Mouse (Mus musculus): ENCODE measurements around the gene Txnrd2. TPM values are rescaled to one million over a fixed set of nuclear protein-coding genes. Genes with fewer than 3 reads are reported as not detected.

The Txnrd2 gene
- polyA plus RNA-seq, 1 experiment from 2014 or later = 22.0 TPM

GRCm38 (mm10) chr16:18411802-18412476 lies 14.2 kb upstream of the Txnrd2 start:
- no peak for ATAC-seq (ENCODE audit: low read depth)
- no peak overlapping the region for H3K4me3 ChIP-seq (ENCODE audit: low read length)
- peak overlapping the region; percentile 9; the same call in 1 of the 2 replicates for H3K9ac ChIP-seq (ENCODE audit: low read length)
- no peak overlapping the region for H3K4me2 ChIP-seq (ENCODE audit: low read depth, low read length)
- no peak overlapping the region for H3K27ac ChIP-seq (ENCODE audit: low read length)
- no peaks in the 10 kb centered on the region for H3K9me3 ChIP-seq (ENCODE audit: control insufficient read depth, low read length)
- H3K36me3 ChIP-seq (ENCODE audit: control insufficient read depth, insufficient read depth, low read length) = peaks cover 12% of the 10 kb centered on the region
- no peaks in the 10 kb centered on the region for H3K27me3 ChIP-seq (ENCODE audit: control insufficient read depth, insufficient read depth, low read depth, low read length)
- 78% methylated on average over 12 of the region's 12 CpGs for WGBS
- H3K4me1 ChIP-seq (replicated peaks; ENCODE audit: control insufficient read depth, insufficient read depth, low read length) = peaks cover 19% of the 10 kb centered on the region

GRCm38 (mm10) chr16:18413032-18413816 lies 13.0 kb upstream of the Txnrd2 start:
- no peak overlapping the region for H3K4me2 ChIP-seq (ENCODE audit: low read depth, low read length)
- H3K4me3 ChIP-seq (ENCODE audit: low read length) = no peak overlapping the region
- peaks cover 11% of the 10 kb centered on the region for H3K4me1 ChIP-seq (replicated peaks; ENCODE audit: control insufficient read depth, insufficient read depth, low read length)
- H3K36me3 ChIP-seq (ENCODE audit: control insufficient read depth, insufficient read depth, low read length) = peaks cover 11% of the 10 kb centered on the region
- H3K9me3 ChIP-seq (ENCODE audit: control insufficient read depth, low read length) = no peaks in the 10 kb centered on the region
- no peak overlapping the region for H3K9ac ChIP-seq (ENCODE audit: low read length)
- H3K27me3 ChIP-seq (ENCODE audit: control insufficient read depth, insufficient read depth, low read depth, low read length) = no peaks in the 10 kb centered on the region
- no peak overlapping the region for H3K27ac ChIP-seq (ENCODE audit: low read length)
- no peak for ATAC-seq (ENCODE audit: low read depth)
- 88% methylated on average over 7 of the region's 7 CpGs for WGBS

- Histone ChIP-seq H3K9ac (ENCODE audit: low read length) (peak overlapping the region; percentile 21; the same call in 1 of the 2 replicates), H3K4me3 (ENCODE audit: low read length) (no peak overlapping the region), H3K4me2 (ENCODE audit: low read depth, low read length) (peak overlapping the region; percentile 14; the same call in 1 of the 2 replicates), H3K9me3 (ENCODE audit: control insufficient read depth, low read length) (no peaks in the 10 kb centered on the region), H3K36me3 (ENCODE audit: control insufficient read depth, insufficient read depth, low read length) (peaks cover 7% of the 10 kb centered on the region; the same call in 1 of the 2 replicates), H3K27me3 (ENCODE audit: control insufficient read depth, insufficient read depth, low read depth, low read length) (no peaks in the 10 kb centered on the region), H3K4me1 (replicated peaks; ENCODE audit: control insufficient read depth, insufficient read depth, low read length) (peaks cover 8% of the 10 kb centered on the region), H3K27ac (ENCODE audit: low read length) (peak overlapping the region; percentile 83)
- WGBS = 38% methylated on average over 18 of the region's 18 CpGs
- peak; percentile 88 for ATAC-seq (ENCODE audit: low read depth)
Measured at GRCm38 (mm10) chr16:18416094-18416761, 10.0 kb upstream of the Txnrd2 start.

GRCm38 (mm10) chr16:18416837-18417236 lies 9.3 kb upstream of the Txnrd2 start:
- peak overlapping the region; percentile 21; the same call in 1 of the 2 replicates for H3K9ac ChIP-seq (ENCODE audit: low read length)
- 76% methylated on average over 3 of the region's 3 CpGs for WGBS
- 0 out of 2 replicates have a peak overlapping the region, but pooled peaks have one; percentile 14 for H3K4me2 ChIP-seq (ENCODE audit: low read depth, low read length)
- no peak overlapping the region for H3K4me3 ChIP-seq (ENCODE audit: low read length)
- H3K27me3 ChIP-seq (ENCODE audit: control insufficient read depth, insufficient read depth, low read depth, low read length) = no peaks in the 10 kb centered on the region
- no peaks in the 10 kb centered on the region for H3K9me3 ChIP-seq (ENCODE audit: control insufficient read depth, low read length)
- H3K27ac ChIP-seq (ENCODE audit: low read length) = peak overlapping the region; percentile 83
- H3K36me3 ChIP-seq (ENCODE audit: control insufficient read depth, insufficient read depth, low read length) = peaks cover 7% of the 10 kb centered on the region; the same call in 1 of the 2 replicates
- peak; percentile 8; the same call in 1 of the 2 replicates for ATAC-seq (ENCODE audit: low read depth)
- peaks cover 8% of the 10 kb centered on the region for H3K4me1 ChIP-seq (replicated peaks; ENCODE audit: control insufficient read depth, insufficient read depth, low read length)

GRCm38 (mm10) chr16:18417491-18417890 lies 8.7 kb upstream of the Txnrd2 start:
- Histone ChIP-seq H3K9me3 (ENCODE audit: control insufficient read depth, low read length) (no peaks in the 10 kb centered on the region), H3K4me3 (ENCODE audit: low read length) (no peak overlapping the region), H3K36me3 (ENCODE audit: control insufficient read depth, insufficient read depth, low read length) (peaks cover 12% of the 10 kb centered on the region), H3K9ac (ENCODE audit: low read length) (no peak overlapping the region), H3K4me2 (ENCODE audit: low read depth, low read length) (no peak overlapping the region), H3K27me3 (ENCODE audit: control insufficient read depth, insufficient read depth, low read depth, low read length) (no peaks in the 10 kb centered on the region), H3K4me1 (replicated peaks; ENCODE audit: control insufficient read depth, insufficient read depth, low read length) (peaks cover 6% of the 10 kb centered on the region), H3K27ac (ENCODE audit: low read length) (no peak overlapping the region)
- no peak for ATAC-seq (ENCODE audit: low read depth)
- 91% methylated on average over 5 of the region's 5 CpGs for WGBS

GRCm38 (mm10) chr16:18418756-18419602 lies 7.2 kb upstream of the Txnrd2 start:
- Histone ChIP-seq H3K27me3 (ENCODE audit: control insufficient read depth, insufficient read depth, low read depth, low read length) (no peaks in the 10 kb centered on the region), H3K4me2 (ENCODE audit: low read depth, low read length) (no peak overlapping the region), H3K9ac (ENCODE audit: low read length) (no peak overlapping the region), H3K9me3 (ENCODE audit: control insufficient read depth, low read length) (no peaks in the 10 kb centered on the region), H3K4me3 (ENCODE audit: low read length) (no peak overlapping the region), H3K36me3 (ENCODE audit: control insufficient read depth, insufficient read depth, low read length) (peaks cover 15% of the 10 kb centered on the region), H3K27ac (ENCODE audit: low read length) (no peak overlapping the region), H3K4me1 (replicated peaks; ENCODE audit: control insufficient read depth, insufficient read depth, low read length) (peaks cover 14% of the 10 kb centered on the region)
- WGBS = 81% methylated on average over 4 of the region's 4 CpGs
- ATAC-seq (ENCODE audit: low read depth) = no peak

- peaks cover 21% of the 10 kb centered on the region for H3K4me1 ChIP-seq (replicated peaks; ENCODE audit: control insufficient read depth, insufficient read depth, low read length)
- peaks cover 13% of the 10 kb centered on the region for H3K36me3 ChIP-seq (ENCODE audit: control insufficient read depth, insufficient read depth, low read length)
Measured at GRCm38 (mm10) chr16:18419603-18420026, 6.6 kb upstream of the Txnrd2 start.

GRCm38 (mm10) chr16:18420571-18420970 lies 5.6 kb upstream of the Txnrd2 start:
- H3K4me2 ChIP-seq (ENCODE audit: low read depth, low read length) = no peak overlapping the region
- H3K4me3 ChIP-seq (ENCODE audit: low read length) = no peak overlapping the region
- 77% methylated on average over 3 of the region's 3 CpGs for WGBS
- no peak for ATAC-seq (ENCODE audit: low read depth)
- no peaks in the 10 kb centered on the region for H3K9me3 ChIP-seq (ENCODE audit: control insufficient read depth, low read length)
- H3K27me3 ChIP-seq (ENCODE audit: control insufficient read depth, insufficient read depth, low read depth, low read length) = no peaks in the 10 kb centered on the region
- H3K36me3 ChIP-seq (ENCODE audit: control insufficient read depth, insufficient read depth, low read length) = peaks cover 11% of the 10 kb centered on the region
- H3K27ac ChIP-seq (ENCODE audit: low read length) = no peak overlapping the region
- H3K4me1 ChIP-seq (replicated peaks; ENCODE audit: control insufficient read depth, insufficient read depth, low read length) = peaks cover 27% of the 10 kb centered on the region
- H3K9ac ChIP-seq (ENCODE audit: low read length) = no peak overlapping the region

More at GRCm38 (mm10) chr16:18419603-18420026, 6.6 kb upstream of the Txnrd2 start:
- H3K9me3 ChIP-seq (ENCODE audit: control insufficient read depth, low read length) = no peaks in the 10 kb centered on the region
- WGBS = 61% methylated on average over 1 of the region's 1 CpGs
- no peak overlapping the region for H3K9ac ChIP-seq (ENCODE audit: low read length)
- no peak overlapping the region for H3K4me3 ChIP-seq (ENCODE audit: low read length)
- H3K27me3 ChIP-seq (ENCODE audit: control insufficient read depth, insufficient read depth, low read depth, low read length) = no peaks in the 10 kb centered on the region
- H3K27ac ChIP-seq (ENCODE audit: low read length) = no peak overlapping the region
- ATAC-seq (ENCODE audit: low read depth) = no peak
- no peak overlapping the region for H3K4me2 ChIP-seq (ENCODE audit: low read depth, low read length)

All from lung, embryonic 16.5 days (tissue).